Mouse (Mus musculus): Measurements from ENCODE around the gene Obsl1. TPM values are rescaled to one million over a fixed set of nuclear protein-coding genes. Genes with fewer than 3 reads are reported as not detected.

The Obsl1 gene
- polyA plus RNA-seq, 1 experiment from 2014 or later: 22.6 TPM

DNA sequence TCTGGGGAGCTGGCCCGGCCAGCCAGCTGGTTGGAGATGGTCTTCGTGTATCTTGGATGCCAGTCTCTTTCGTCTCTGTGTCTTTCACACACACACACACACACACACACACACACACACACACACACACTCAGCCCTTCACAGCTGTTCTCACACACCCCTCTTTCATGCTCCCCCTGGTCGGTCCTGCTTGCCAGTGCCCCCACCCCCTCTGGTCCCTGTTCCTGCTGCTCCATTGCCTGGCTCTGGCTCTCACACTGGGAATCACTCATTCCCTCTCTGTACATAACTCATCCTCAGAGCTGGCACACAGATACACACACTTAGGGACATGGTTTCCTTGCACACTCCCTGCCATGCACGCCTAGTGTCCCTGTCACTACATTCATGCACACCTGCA lies 54.4 kb downstream of the Obsl1 start:
- H3K4me2 ChIP-seq (replicated peaks): peak overlapping the region; percentile 69
- H3K4me3 ChIP-seq (replicated peaks; ENCODE audit: low read length): peak overlapping the region; percentile 34
- peaks cover 20% of the 10 kb centered on the region for H3K27me3 ChIP-seq (ENCODE audit: control insufficient read depth, insufficient read depth, low read length)
- peaks cover 61% of the 10 kb centered on the region for H3K4me1 ChIP-seq (replicated peaks; ENCODE audit: control insufficient read depth, insufficient read depth, low read length)
- peak overlapping the region; percentile 26 for H3K9ac ChIP-seq
- DNase-seq (ENCODE audit: low spot score) (no peak), ATAC-seq (ENCODE audit: low FRiP score) (no peak)
- 55% methylated on average over 5 of the region's 5 CpGs for whole genome bisulfite sequencing
- H3K27ac ChIP-seq: no peak overlapping the region
- H3K36me3 ChIP-seq (replicated peaks; ENCODE audit: control insufficient read depth, insufficient read depth): no peaks in the 10 kb centered on the region
- no peaks in the 10 kb centered on the region for H3K9me3 ChIP-seq (ENCODE audit: control insufficient read depth, low read length)

GRCm38 (mm10) chr1:75450314-75451005 lies 55.8 kb downstream of the Obsl1 start, which contains the start of gene Asic4:
Gene Asic4 (plus strand): TSS chr1:75450436.
- peaks cover 61% of the 10 kb centered on the region for H3K4me1 ChIP-seq (replicated peaks; ENCODE audit: control insufficient read depth, insufficient read depth, low read length)
- H3K27ac ChIP-seq: peak within 1 kb of the TSS; percentile 62
- peak within 1 kb of the TSS; percentile 34 for H3K4me3 ChIP-seq (replicated peaks; ENCODE audit: low read length)
- peaks cover 17% of the 10 kb centered on the region; the same call in 1 of the 2 replicates for H3K27me3 ChIP-seq (ENCODE audit: control insufficient read depth, insufficient read depth, low read length)
- ATAC-seq (ENCODE audit: low FRiP score) (no peak), DNase-seq (ENCODE audit: low spot score) (peak; percentile 37)
- H3K9ac ChIP-seq: peak within 1 kb of the TSS; percentile 64
- no peaks in the 10 kb centered on the region for H3K36me3 ChIP-seq (replicated peaks; ENCODE audit: control insufficient read depth, insufficient read depth)
- 2% methylated on average over 35 of the region's 35 CpGs for WGBS
- H3K9me3 ChIP-seq (ENCODE audit: control insufficient read depth, low read length): no peaks in the 10 kb centered on the region
- H3K4me2 ChIP-seq (replicated peaks): peak within 1 kb of the TSS; percentile 69

DNA sequence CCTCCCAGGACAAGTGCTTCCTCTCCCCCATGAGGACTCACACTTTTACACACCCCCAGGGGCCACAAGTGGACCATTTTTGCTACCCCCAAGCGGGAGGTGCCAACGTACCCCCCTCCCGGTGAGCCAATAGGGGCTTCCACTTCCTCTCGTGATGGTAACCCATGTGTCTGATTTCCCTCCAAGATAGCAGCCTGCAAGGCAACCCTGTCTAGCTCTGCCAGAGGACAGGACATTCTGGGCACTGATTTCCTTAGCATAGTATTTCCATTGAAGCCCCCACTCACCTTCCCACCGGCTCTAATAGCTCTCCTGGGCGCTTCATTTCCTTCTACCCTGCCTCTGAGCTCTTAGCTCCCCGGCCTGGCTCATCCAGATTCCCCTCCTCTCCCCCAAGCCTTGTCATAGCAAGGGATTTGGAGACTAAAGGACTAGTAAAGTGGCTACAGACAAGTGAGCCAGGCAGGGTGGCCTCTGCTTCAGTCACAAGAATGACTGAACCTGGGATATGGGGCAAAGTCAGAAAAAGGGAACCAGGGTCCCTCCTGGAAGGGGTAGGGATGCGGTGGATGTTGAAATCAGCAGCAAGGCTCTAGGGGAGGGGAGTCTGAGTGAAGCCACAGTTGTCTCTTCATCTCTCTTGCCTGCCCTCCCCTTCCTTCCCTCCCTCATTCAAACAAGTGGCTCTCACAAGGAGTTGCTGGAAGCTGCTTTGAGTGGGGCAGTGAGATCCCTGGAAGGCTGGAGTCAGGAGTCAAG lies 56.7 kb downstream of the Obsl1 start:
- no peak for DNase-seq (ENCODE audit: low spot score)
- no peaks in the 10 kb centered on the region for H3K9me3 ChIP-seq (ENCODE audit: control insufficient read depth, low read length)
- no peaks in the 10 kb centered on the region for H3K36me3 ChIP-seq (replicated peaks; ENCODE audit: control insufficient read depth, insufficient read depth)
- H3K27ac ChIP-seq: peak overlapping the region; percentile 62; the same call in 1 of the 2 replicates
- H3K27me3 ChIP-seq (ENCODE audit: control insufficient read depth, insufficient read depth, low read length): peaks cover 17% of the 10 kb centered on the region; the same call in 1 of the 2 replicates
- 2% methylated on average over 8 of the region's 8 CpGs for WGBS
- peak overlapping the region; percentile 69 for H3K4me2 ChIP-seq (replicated peaks)
- H3K4me1 ChIP-seq (replicated peaks; ENCODE audit: control insufficient read depth, insufficient read depth, low read length): peaks cover 68% of the 10 kb centered on the region
- peak overlapping the region; percentile 34 for H3K4me3 ChIP-seq (replicated peaks; ENCODE audit: low read length)
- ATAC-seq (ENCODE audit: low FRiP score): no peak
- peak overlapping the region; percentile 64; the same call in 1 of the 2 replicates for H3K9ac ChIP-seq

DNA sequence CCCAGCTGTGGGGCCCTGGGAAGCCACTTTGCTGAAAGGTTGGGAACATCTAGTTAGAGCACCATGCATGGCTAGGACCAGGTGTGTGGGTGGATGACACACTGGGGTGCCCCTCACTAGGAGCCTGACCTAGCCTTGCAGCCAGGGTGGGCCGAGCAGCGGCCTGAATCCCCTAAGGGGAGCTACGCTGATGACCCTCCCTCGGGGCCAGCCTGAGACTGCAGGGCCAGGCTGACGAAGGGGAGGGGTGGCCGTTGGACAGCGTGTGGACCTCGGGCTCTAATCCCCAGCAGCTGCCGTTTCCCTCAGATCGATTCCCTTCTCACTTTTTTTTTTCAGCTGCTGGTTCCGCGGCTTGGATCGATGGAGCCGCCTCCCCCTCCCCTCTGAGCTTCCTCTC lies 57.3 kb downstream of the Obsl1 start:
- no peak overlapping the region for H3K9ac ChIP-seq
- ATAC-seq (ENCODE audit: low FRiP score) (no peak), DNase-seq (ENCODE audit: low spot score) (no peak)
- H3K4me3 ChIP-seq (replicated peaks; ENCODE audit: low read length): 0 out of 2 replicates have a peak overlapping the region, but pooled peaks have one; percentile 1
- H3K4me1 ChIP-seq (replicated peaks; ENCODE audit: control insufficient read depth, insufficient read depth, low read length): peaks cover 71% of the 10 kb centered on the region
- H3K27ac ChIP-seq: peak overlapping the region; percentile 69
- H3K4me2 ChIP-seq (replicated peaks): peak overlapping the region; percentile 69
- WGBS: under 1% methylated on average over 13 of the region's 14 CpGs
- H3K27me3 ChIP-seq (ENCODE audit: control insufficient read depth, insufficient read depth, low read length): peaks cover 17% of the 10 kb centered on the region; the same call in 1 of the 2 replicates
- no peaks in the 10 kb centered on the region for H3K36me3 ChIP-seq (replicated peaks; ENCODE audit: control insufficient read depth, insufficient read depth)
- no peaks in the 10 kb centered on the region for H3K9me3 ChIP-seq (ENCODE audit: control insufficient read depth, low read length)

DNA sequence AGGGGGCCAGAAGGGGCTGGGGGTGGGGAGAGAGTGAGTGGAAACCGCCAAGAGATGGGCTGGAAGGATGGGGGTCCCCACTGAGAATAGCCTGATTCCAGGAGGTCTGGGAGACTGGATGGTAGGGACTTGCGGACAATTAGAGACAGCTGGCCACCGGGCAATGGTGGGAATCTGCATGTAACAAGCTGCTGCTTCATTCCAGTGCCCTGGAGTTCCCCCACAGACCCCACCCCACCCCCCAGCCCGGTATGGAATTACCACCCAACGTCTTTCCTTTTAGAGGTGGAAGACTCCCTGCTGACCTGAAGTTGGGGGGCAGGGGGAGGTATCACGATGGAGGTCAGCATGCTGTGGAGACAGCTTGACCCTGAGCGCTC lies 58.2 kb downstream of the Obsl1 start:
- DNase-seq (ENCODE audit: low spot score) (no peak), ATAC-seq (ENCODE audit: low FRiP score) (no peak)
- H3K27me3 ChIP-seq (ENCODE audit: control insufficient read depth, insufficient read depth, low read length): peaks cover 17% of the 10 kb centered on the region; the same call in 1 of the 2 replicates
- H3K9ac ChIP-seq: peak overlapping the region; percentile 26; the same call in 1 of the 2 replicates
- H3K9me3 ChIP-seq (ENCODE audit: control insufficient read depth, low read length): no peaks in the 10 kb centered on the region
- peaks cover 80% of the 10 kb centered on the region for H3K4me1 ChIP-seq (replicated peaks; ENCODE audit: control insufficient read depth, insufficient read depth, low read length)
- H3K36me3 ChIP-seq (replicated peaks; ENCODE audit: control insufficient read depth, insufficient read depth): no peaks in the 10 kb centered on the region
- WGBS: under 1% methylated on average over 7 of the region's 7 CpGs
- H3K4me3 ChIP-seq (replicated peaks; ENCODE audit: low read length): no peak overlapping the region
- peak overlapping the region; percentile 69 for H3K4me2 ChIP-seq (replicated peaks)
- peak overlapping the region; percentile 76 for H3K27ac ChIP-seq

- Histone ChIP-seq H3K4me1 (replicated peaks; ENCODE audit: control insufficient read depth, insufficient read depth, low read length) (peaks cover 82% of the 10 kb centered on the region), H3K4me2 (replicated peaks) (peak overlapping the region; percentile 69), H3K36me3 (replicated peaks; ENCODE audit: control insufficient read depth, insufficient read depth) (no peaks in the 10 kb centered on the region), H3K4me3 (replicated peaks; ENCODE audit: low read length) (no peak overlapping the region), H3K27me3 (ENCODE audit: control insufficient read depth, insufficient read depth, low read length) (peaks cover 17% of the 10 kb centered on the region; the same call in 1 of the 2 replicates), H3K9ac (0 out of 2 replicates have a peak overlapping the region, but pooled peaks have one; percentile 26), H3K27ac (peak overlapping the region; percentile 76), H3K9me3 (ENCODE audit: control insufficient read depth, low read length) (no peaks in the 10 kb centered on the region)
- no peak for DNase-seq (ENCODE audit: low spot score)
- no peak for ATAC-seq (ENCODE audit: low FRiP score)
- 6% methylated on average over 10 of the region's 10 CpGs for WGBS
Measured at GRCm38 (mm10) chr1:75447265-75448051, 58.8 kb downstream of the Obsl1 start.

DNA sequence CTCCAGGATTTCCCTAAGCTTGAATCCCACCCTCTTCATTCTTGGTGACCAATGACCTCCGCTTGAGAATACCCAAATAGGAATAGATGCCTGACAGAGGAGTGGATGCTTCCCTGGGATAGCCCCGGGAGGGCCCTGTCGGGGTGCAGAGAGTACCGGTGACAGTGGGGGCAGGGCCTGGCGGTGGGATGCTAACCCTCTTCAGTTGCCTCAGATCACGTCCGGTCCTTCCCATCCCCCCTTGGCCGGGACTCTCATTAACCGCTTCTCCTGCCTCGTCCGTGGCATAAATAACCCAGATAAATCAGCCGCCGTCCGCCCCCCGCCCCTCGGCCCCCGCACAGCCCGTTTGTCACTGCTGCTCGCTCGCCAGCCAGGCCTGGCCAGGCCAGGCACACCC lies 59.6 kb downstream of the Obsl1 start:
- H3K4me3 ChIP-seq (replicated peaks; ENCODE audit: low read length): no peak overlapping the region

DNA sequence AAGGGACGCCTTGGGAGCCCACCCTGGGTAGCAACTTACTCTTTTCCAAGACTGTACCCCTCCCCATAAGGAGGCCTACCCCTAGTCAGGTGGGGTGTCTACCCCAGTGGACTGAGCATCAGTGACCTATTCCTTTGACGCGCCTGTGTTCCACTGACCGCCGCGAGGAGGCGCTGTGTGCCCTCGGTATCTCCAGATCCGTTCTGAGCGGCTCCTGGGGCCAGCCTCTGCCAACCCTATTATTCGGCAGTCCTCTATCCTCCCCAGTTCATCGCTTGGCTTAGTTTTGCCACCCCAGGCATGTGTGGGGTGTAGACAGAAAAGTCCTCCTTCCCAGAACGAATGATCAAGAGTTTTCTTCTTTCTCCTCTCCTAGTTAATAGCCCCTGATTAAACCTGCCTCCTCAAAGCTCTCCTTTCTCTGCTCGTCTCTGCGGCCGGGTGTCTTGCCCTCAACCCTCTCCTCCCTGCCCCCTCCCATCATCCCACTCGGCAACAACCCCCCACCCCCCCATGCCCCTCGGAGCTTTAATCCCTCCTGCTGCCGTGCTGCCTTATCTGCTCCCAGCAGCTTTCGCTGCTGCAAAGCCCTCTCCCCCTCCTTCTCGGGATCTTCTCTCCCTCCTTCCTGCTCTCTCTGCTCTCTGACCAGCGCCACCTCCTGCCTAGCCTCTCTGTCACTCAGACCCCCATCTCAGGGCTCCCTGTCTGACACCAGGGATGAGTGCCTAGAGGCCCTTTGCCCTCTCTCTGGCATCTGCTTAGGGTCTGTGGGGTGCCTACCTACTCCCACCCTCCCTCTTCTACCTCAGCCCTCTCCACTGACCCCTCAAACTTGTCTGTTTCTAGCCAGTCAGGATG lies 60.3 kb downstream of the Obsl1 start:
- ATAC-seq (ENCODE audit: low FRiP score) (no peak), DNase-seq (ENCODE audit: low spot score) (peak; percentile 64)
- H3K4me1 ChIP-seq (replicated peaks; ENCODE audit: control insufficient read depth, insufficient read depth, low read length): peaks cover 77% of the 10 kb centered on the region
- H3K36me3 ChIP-seq (replicated peaks; ENCODE audit: control insufficient read depth, insufficient read depth): no peaks in the 10 kb centered on the region
- peak overlapping the region; percentile 76 for H3K27ac ChIP-seq
- H3K27me3 ChIP-seq (ENCODE audit: control insufficient read depth, insufficient read depth, low read length): 0 out of 2 replicates have a peak, but pooled peaks cover 8% of the 10 kb centered on the region
- H3K4me3 ChIP-seq (replicated peaks; ENCODE audit: low read length): no peak overlapping the region
- no peak overlapping the region for H3K9ac ChIP-seq
- H3K9me3 ChIP-seq (ENCODE audit: control insufficient read depth, low read length): no peaks in the 10 kb centered on the region
- 1% methylated on average over 22 of the region's 22 CpGs for WGBS
- H3K4me2 ChIP-seq (replicated peaks): peak overlapping the region; percentile 24

More for the DNA sequence above, 59.6 kb downstream of the Obsl1 start:
- 2% methylated on average over 20 of the region's 20 CpGs for WGBS
- H3K9ac ChIP-seq: no peak overlapping the region
- no peaks in the 10 kb centered on the region for H3K36me3 ChIP-seq (replicated peaks; ENCODE audit: control insufficient read depth, insufficient read depth)
- H3K27ac ChIP-seq: peak overlapping the region; percentile 76
- 0 out of 2 replicates have a peak, but pooled peaks cover 9% of the 10 kb centered on the region for H3K27me3 ChIP-seq (ENCODE audit: control insufficient read depth, insufficient read depth, low read length)
- ATAC-seq (ENCODE audit: low FRiP score) (no peak), DNase-seq (ENCODE audit: low spot score) (no peak)
- H3K9me3 ChIP-seq (ENCODE audit: control insufficient read depth, low read length): no peaks in the 10 kb centered on the region
- H3K4me1 ChIP-seq (replicated peaks; ENCODE audit: control insufficient read depth, insufficient read depth, low read length): peaks cover 81% of the 10 kb centered on the region
- peak overlapping the region; percentile 24 for H3K4me2 ChIP-seq (replicated peaks)
